Mouse (Mus musculus): ENCODE results near the gene Sfrp4. TPM values are rescaled to one million over a fixed set of nuclear protein-coding genes. Genes with fewer than 3 reads are reported as not detected.

Gene Sfrp4
- polyA plus RNA-seq, 1 experiment from 2014 or later: 3.3 TPM

DNA sequence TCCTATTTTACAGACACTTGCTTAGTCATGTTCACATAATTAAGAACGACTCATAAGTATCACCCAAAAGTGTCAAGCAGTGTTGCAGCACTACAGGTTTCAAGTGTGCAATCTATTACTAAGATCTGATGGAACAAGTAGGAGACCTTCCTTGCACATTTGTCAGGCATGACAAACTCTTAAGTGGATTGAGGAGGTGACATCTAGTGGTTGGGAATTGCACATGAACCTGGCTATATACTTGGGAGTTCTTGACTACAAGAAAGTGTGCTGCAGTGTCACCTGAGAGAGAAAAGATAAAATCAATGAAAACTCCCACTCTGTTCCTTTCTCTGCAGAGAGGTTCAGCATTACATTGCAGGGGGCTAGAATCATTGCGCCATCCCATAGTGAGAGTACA is 21.3 kb downstream of the Sfrp4 start:
- no peak for ATAC-seq (replicated peaks)
- WGBS: 77% methylated on average over 2 of the region's 2 CpGs
- no peaks in the 10 kb centered on the region for H3K36me3 ChIP-seq (replicated peaks)

DNA sequence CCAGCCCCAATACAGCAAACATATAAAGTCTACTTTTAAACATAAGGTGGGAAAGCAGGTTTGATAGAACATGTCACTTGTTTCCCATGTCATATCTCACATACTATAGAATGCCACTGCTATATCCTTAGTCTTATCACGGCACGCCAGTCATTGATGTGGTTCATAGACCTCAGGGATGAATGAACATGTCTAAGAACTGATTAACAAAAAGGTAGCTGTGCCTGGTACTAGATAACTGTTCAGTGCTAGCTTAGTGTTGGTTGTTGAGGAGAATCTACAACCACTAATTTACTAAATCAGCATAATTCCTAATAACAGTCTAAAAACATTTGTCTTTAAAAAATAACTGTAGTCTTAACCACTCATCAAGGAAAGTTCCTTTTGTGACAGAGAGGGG is 26.9 kb downstream of the Sfrp4 start:
- no peak overlapping the region for H3K27ac ChIP-seq
- H3K9ac ChIP-seq: no peak overlapping the region
- no peak overlapping the region for H3K4me2 ChIP-seq
- 95% methylated on average over 2 of the region's 2 CpGs for WGBS
- no peak overlapping the region for H3K4me3 ChIP-seq
- no peaks in the 10 kb centered on the region for H3K9me3 ChIP-seq
- no peaks in the 10 kb centered on the region for H3K4me1 ChIP-seq
- H3K27me3 ChIP-seq (replicated peaks): no peaks in the 10 kb centered on the region
- no peak for ATAC-seq (replicated peaks)
- H3K36me3 ChIP-seq (replicated peaks): no peaks in the 10 kb centered on the region

More for the DNA sequence above, 21.3 kb downstream of the Sfrp4 start:
- Histone ChIP-seq H3K27ac (no peak overlapping the region), H3K27me3 (replicated peaks) (no peaks in the 10 kb centered on the region), H3K9me3 (no peaks in the 10 kb centered on the region), H3K9ac (no peak overlapping the region), H3K4me3 (no peak overlapping the region), H3K4me2 (no peak overlapping the region), H3K4me1 (no peaks in the 10 kb centered on the region)

- no peak overlapping the region for H3K27ac ChIP-seq
- 91% methylated on average over 2 of the region's 2 CpGs for WGBS
- no peak overlapping the region for H3K4me2 ChIP-seq
- H3K4me1 ChIP-seq: no peaks in the 10 kb centered on the region
- no peak overlapping the region for H3K9ac ChIP-seq
- no peak for ATAC-seq (replicated peaks)
- H3K4me3 ChIP-seq: no peak overlapping the region
- no peaks in the 10 kb centered on the region for H3K36me3 ChIP-seq (replicated peaks)
- no peaks in the 10 kb centered on the region for H3K9me3 ChIP-seq
- no peaks in the 10 kb centered on the region for H3K27me3 ChIP-seq (replicated peaks)
Measured at GRCm38 (mm10) chr13:19652405-19652804, 29.5 kb downstream of the Sfrp4 start.

- no peak overlapping the region for H3K9ac ChIP-seq
- H3K27ac ChIP-seq: no peak overlapping the region
- H3K4me1 ChIP-seq: no peaks in the 10 kb centered on the region
- ATAC-seq (replicated peaks): no peak
- 67% methylated on average over 4 of the region's 4 CpGs for WGBS
- H3K4me3 ChIP-seq: no peak overlapping the region
- no peaks in the 10 kb centered on the region for H3K9me3 ChIP-seq
- H3K4me2 ChIP-seq: no peak overlapping the region
- H3K36me3 ChIP-seq (replicated peaks): no peaks in the 10 kb centered on the region
- no peaks in the 10 kb centered on the region for H3K27me3 ChIP-seq (replicated peaks)
Measured at GRCm38 (mm10) chr13:19668355-19669140, 45.6 kb downstream of the Sfrp4 start.

DNA sequence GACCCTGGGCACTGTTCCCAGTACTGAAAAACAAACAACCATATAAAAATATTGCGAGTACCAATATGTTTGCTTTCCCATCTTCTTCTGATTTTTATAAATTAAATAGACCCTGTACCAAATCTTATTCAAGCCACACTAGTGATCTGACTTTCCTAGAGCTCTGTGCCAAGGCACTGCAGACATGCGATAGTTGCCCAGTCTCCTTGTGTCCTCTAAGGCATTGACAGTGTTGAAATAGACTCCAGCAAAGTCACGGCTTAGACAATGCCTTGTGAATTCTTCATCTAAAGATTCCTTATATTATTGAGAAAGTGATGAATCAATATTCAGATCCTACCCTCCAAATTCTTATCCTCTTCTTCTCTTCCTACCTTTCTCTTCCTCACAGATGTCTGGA is 51.1 kb downstream of the Sfrp4 start:
- WGBS: 70% methylated on average over 3 of the region's 3 CpGs
- Histone ChIP-seq H3K9me3 (no peaks in the 10 kb centered on the region), H3K27ac (no peak overlapping the region), H3K36me3 (replicated peaks) (no peaks in the 10 kb centered on the region), H3K9ac (no peak overlapping the region), H3K4me2 (no peak overlapping the region), H3K27me3 (replicated peaks) (no peaks in the 10 kb centered on the region), H3K4me1 (no peaks in the 10 kb centered on the region), H3K4me3 (no peak overlapping the region)
- no peak for ATAC-seq (replicated peaks)

DNA sequence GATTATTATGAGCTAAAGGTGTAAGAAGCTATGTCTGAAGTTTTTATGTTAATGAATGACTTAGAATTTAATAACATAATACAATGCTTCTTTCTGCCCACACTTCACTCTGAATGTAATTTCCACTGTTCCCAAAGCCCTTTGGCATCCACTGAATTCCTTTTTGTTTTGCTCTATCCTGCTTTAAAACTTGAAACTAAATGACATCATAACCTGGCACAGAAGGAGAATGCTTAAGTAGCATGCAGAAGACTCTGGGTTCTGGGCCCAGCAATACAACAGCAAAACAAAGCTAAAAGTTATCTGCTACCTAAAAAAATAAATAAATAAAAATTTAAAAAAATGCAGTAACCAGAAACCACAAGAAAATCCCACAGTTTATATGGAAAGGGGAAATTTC is 51.7 kb downstream of the Sfrp4 start:
- no peaks in the 10 kb centered on the region for H3K36me3 ChIP-seq (replicated peaks)
- no peaks in the 10 kb centered on the region for H3K27me3 ChIP-seq (replicated peaks)
- no peak overlapping the region for H3K9ac ChIP-seq
- ATAC-seq (replicated peaks): no peak
- H3K9me3 ChIP-seq: no peaks in the 10 kb centered on the region
- no peak overlapping the region for H3K27ac ChIP-seq
- no peaks in the 10 kb centered on the region for H3K4me1 ChIP-seq
- H3K4me3 ChIP-seq: no peak overlapping the region
- H3K4me2 ChIP-seq: no peak overlapping the region

Other genes with a start within 250 kb of the Sfrp4 start
- gene Stard3nl, start 227.3 kb upstream of the Sfrp4 start, polyA plus RNA-seq (2015; fragmentation: Nextera tagmentation; extraction: Ambion mirVana): 204 and 208 TPM in 2 replicates
- gene Epdr1, start 3.2 kb upstream of the Sfrp4 start, polyA plus RNA-seq (2015; fragmentation: Nextera tagmentation; extraction: Ambion mirVana): 21.2 and 21.5 TPM in 2 replicates
- 0.15 TPM in 1 of 2 replicates, not detected in the other for gene Nme8, start 74.7 kb downstream of the Sfrp4 start, polyA plus RNA-seq (2015; fragmentation: Nextera tagmentation; extraction: Ambion mirVana)
- 0.17 and 0.27 TPM in 2 replicates for gene Gpr141, start 201.2 kb downstream of the Sfrp4 start, polyA plus RNA-seq (2015; fragmentation: Nextera tagmentation; extraction: Ambion mirVana)